Mouse (Mus musculus) forebrain, embryonic 14.5 days (tissue): ENCODE data around the gene Ret. TPM values are rescaled to one million over a fixed set of nuclear protein-coding genes. Genes with fewer than 3 reads are reported as not detected.

ENCODE experiments used
- ATAC-seq: fragments of 200-750 bp; cut with Nextera tagmentation; 2 replicates; pipeline ENCODE4 v1.8.0; 2017; ENCODE audit warnings: mild to moderate bottlenecking, moderate library complexity
- DNase-seq: peaks from one replicate; pipeline ENCODE4 v3.0.0-alpha.2; 2015; ENCODE audit warnings: low spot score
- H3K27ac ChIP-seq: fragments of 300-500 bp; sonication (generic); 2 replicates; pipeline ENCODE4 v1.5.1; 2014; ENCODE audit warnings: low read depth, mild to moderate bottlenecking, control low read depth, low read length, moderate library complexity
- H3K27me3 ChIP-seq: fragments of 300-500 bp; sonication (generic); replicated peaks from 2 replicates; pipeline ENCODE4 v1.6.1; 2014; ENCODE audit warnings: low read length, control low read depth, mixed read lengths; ENCODE audit not compliant: control insufficient read depth, insufficient read depth
- H3K36me3 ChIP-seq: fragments of 300-500 bp; sonication (generic); 2 replicates; pipeline ENCODE4 v1.6.1; 2014; ENCODE audit warnings: low read length, control low read depth; ENCODE audit not compliant: control insufficient read depth, insufficient read depth
- H3K4me1 ChIP-seq: fragments of 300-500 bp; sonication (generic); 2 replicates; pipeline ENCODE4 v1.6.1; 2014; ENCODE audit warnings: antibody characterized with exemption, low read length, control low read depth; ENCODE audit not compliant: control insufficient read depth, insufficient read depth
- H3K4me2 ChIP-seq: fragments of 300-500 bp; sonication (generic); 2 replicates; pipeline ENCODE4 v1.6.1; 2014; ENCODE audit warnings: mild to moderate bottlenecking, control low read depth, low read length
- H3K4me3 ChIP-seq: fragments of 300-500 bp; sonication (generic); 2 replicates; pipeline ENCODE4 v1.5.1; 2014; ENCODE audit warnings: low read depth, low read length, control low read depth
- H3K9ac ChIP-seq: fragments of 300-500 bp; sonication (generic); 2 replicates; pipeline ENCODE4 v1.6.1; 2014; ENCODE audit warnings: mild to moderate bottlenecking, low read length, control low read depth, moderate library complexity
- H3K9me3 ChIP-seq: fragments of 300-500 bp; sonication (generic); replicated peaks from 2 replicates; pipeline ENCODE4 v1.6.1; 2016; ENCODE audit warnings: low read length, control low read depth, mixed read lengths; ENCODE audit not compliant: control insufficient read depth
- WGBS: fragments of 180-500 bp; shearing (Covaris S2); extraction: QIAGEN DNeasy Blood & Tissue Kit; methylation state at CpG from one replicate; pipeline ENCODE4 v1.1.7; 2014; 5-methylcytosine and 5-hydroxymethylcytosine counted together
- polyA plus RNA-seq: library from polyadenylated mRNA; unstranded; fragments of >200 nt; fragmentation: Nextera tagmentation; extraction: Ambion mirVana; gene quantifications from 2 replicates; pipeline ENCODE4 v1.2.1, GENCODE M21; 2014

The Ret gene
- polyA plus RNA-seq, 1 experiment from 2014 or later = 0.75 TPM

GRCm38 (mm10) chr6:118186620-118187284 lies 10.8 kb downstream of the Ret start:
- ATAC-seq (peak; percentile 40; the same call in 1 of the 2 replicates), DNase-seq (peak; percentile 27)
- H3K4me2 ChIP-seq = no peak overlapping the region
- no peaks in the 10 kb centered on the region for H3K4me1 ChIP-seq
- H3K27ac ChIP-seq = no peak overlapping the region
- H3K27me3 ChIP-seq = no peaks in the 10 kb centered on the region
- H3K9me3 ChIP-seq = no peaks in the 10 kb centered on the region
- H3K9ac ChIP-seq = no peak overlapping the region
- 56% methylated on average over 17 of the region's 17 CpGs for WGBS
- H3K4me3 ChIP-seq = no peak overlapping the region
- no peaks in the 10 kb centered on the region for H3K36me3 ChIP-seq

- H3K4me2 ChIP-seq = no peak overlapping the region
- 89% methylated on average over 10 of the region's 10 CpGs for WGBS
- H3K27me3 ChIP-seq = no peaks in the 10 kb centered on the region
- H3K9me3 ChIP-seq = no peaks in the 10 kb centered on the region
- 0 out of 2 replicates have a peak, but pooled peaks cover 3% of the 10 kb centered on the region for H3K4me1 ChIP-seq
- H3K27ac ChIP-seq = no peak overlapping the region
- no peaks in the 10 kb centered on the region for H3K36me3 ChIP-seq
- no peak overlapping the region for H3K9ac ChIP-seq
- no peak overlapping the region for H3K4me3 ChIP-seq
- DNase-seq = no peak
- no peak for ATAC-seq
Measured at GRCm38 (mm10) chr6:118184126-118184525, 13.4 kb downstream of the Ret start.

- ATAC-seq = no peak; the same call in 1 of the 2 replicates
Measured at GRCm38 (mm10) chr6:118180085-118180423, 17.5 kb downstream of the Ret start.

GRCm38 (mm10) chr6:118179316-118180084 lies 18.0 kb downstream of the Ret start:
- H3K36me3 ChIP-seq = no peaks in the 10 kb centered on the region
- WGBS = 62% methylated on average over 13 of the region's 13 CpGs
- H3K4me3 ChIP-seq = no peak overlapping the region
- no peaks in the 10 kb centered on the region for H3K27me3 ChIP-seq
- ATAC-seq (peak; percentile 90), DNase-seq (peak; percentile 89)
- H3K9ac ChIP-seq = no peak overlapping the region
- H3K4me1 ChIP-seq = 0 out of 2 replicates have a peak, but pooled peaks cover 3% of the 10 kb centered on the region
- no peaks in the 10 kb centered on the region for H3K9me3 ChIP-seq
- no peak overlapping the region for H3K4me2 ChIP-seq
- H3K27ac ChIP-seq = no peak overlapping the region

More at GRCm38 (mm10) chr6:118180085-118180423, 17.5 kb downstream of the Ret start:
- H3K4me3 ChIP-seq = no peak overlapping the region
- 0 out of 2 replicates have a peak, but pooled peaks cover 3% of the 10 kb centered on the region for H3K4me1 ChIP-seq
- H3K4me2 ChIP-seq = no peak overlapping the region
- WGBS = 75% methylated on average over 12 of the region's 12 CpGs
- no peaks in the 10 kb centered on the region for H3K9me3 ChIP-seq
- no peak for DNase-seq
- no peaks in the 10 kb centered on the region for H3K27me3 ChIP-seq
- no peak overlapping the region for H3K27ac ChIP-seq
- H3K9ac ChIP-seq = no peak overlapping the region
- no peaks in the 10 kb centered on the region for H3K36me3 ChIP-seq

GRCm38 (mm10) chr6:118173975-118174328 lies 23.6 kb downstream of the Ret start:
- Histone ChIP-seq H3K4me1 (no peaks in the 10 kb centered on the region), H3K9ac (no peak overlapping the region), H3K4me3 (no peak overlapping the region), H3K27me3 (no peaks in the 10 kb centered on the region), H3K36me3 (no peaks in the 10 kb centered on the region), H3K27ac (no peak overlapping the region), H3K9me3 (no peaks in the 10 kb centered on the region), H3K4me2 (no peak overlapping the region)
- WGBS = 85% methylated on average over 5 of the region's 5 CpGs
- DNase-seq = no peak
- no peak for ATAC-seq

- Histone ChIP-seq H3K4me1 (no peaks in the 10 kb centered on the region), H3K9ac (no peak overlapping the region), H3K9me3 (no peaks in the 10 kb centered on the region), H3K4me2 (no peak overlapping the region), H3K36me3 (no peaks in the 10 kb centered on the region), H3K27me3 (no peaks in the 10 kb centered on the region), H3K4me3 (no peak overlapping the region), H3K27ac (no peak overlapping the region)
- ATAC-seq (no peak), DNase-seq (no peak)
- WGBS = 91% methylated on average over 18 of the region's 18 CpGs
Measured at GRCm38 (mm10) chr6:118173251-118173974, 24.1 kb downstream of the Ret start.

GRCm38 (mm10) chr6:118171386-118171785 lies 26.1 kb downstream of the Ret start:
- ATAC-seq = no peak
- 92% methylated on average over 7 of the region's 7 CpGs for WGBS

GRCm38 (mm10) chr6:118168106-118168505 lies 29.4 kb downstream of the Ret start:
- Histone ChIP-seq H3K4me2 (no peak overlapping the region), H3K27me3 (no peaks in the 10 kb centered on the region), H3K4me3 (no peak overlapping the region), H3K36me3 (no peaks in the 10 kb centered on the region), H3K4me1 (no peaks in the 10 kb centered on the region), H3K9ac (no peak overlapping the region), H3K9me3 (no peaks in the 10 kb centered on the region), H3K27ac (no peak overlapping the region)
- DNase-seq = no peak
- no peak for ATAC-seq
- 84% methylated on average over 14 of the region's 14 CpGs for WGBS

More at GRCm38 (mm10) chr6:118171386-118171785, 26.1 kb downstream of the Ret start:
- no peaks in the 10 kb centered on the region for H3K36me3 ChIP-seq
- H3K4me2 ChIP-seq = no peak overlapping the region
- no peak for DNase-seq
- no peak overlapping the region for H3K27ac ChIP-seq
- H3K4me3 ChIP-seq = no peak overlapping the region
- no peaks in the 10 kb centered on the region for H3K4me1 ChIP-seq
- no peaks in the 10 kb centered on the region for H3K27me3 ChIP-seq
- H3K9me3 ChIP-seq = no peaks in the 10 kb centered on the region
- H3K9ac ChIP-seq = no peak overlapping the region
